Mouse (Mus musculus): Measurements from ENCODE around the gene 2010109A12Rik. TPM values are rescaled to one million over a fixed set of nuclear protein-coding genes. Genes with fewer than 3 reads are reported as not detected.

The 2010109A12Rik gene
- total RNA-seq, 2 experiments from 2014 or later: 0.66 TPM; not detected in 1

DNA sequence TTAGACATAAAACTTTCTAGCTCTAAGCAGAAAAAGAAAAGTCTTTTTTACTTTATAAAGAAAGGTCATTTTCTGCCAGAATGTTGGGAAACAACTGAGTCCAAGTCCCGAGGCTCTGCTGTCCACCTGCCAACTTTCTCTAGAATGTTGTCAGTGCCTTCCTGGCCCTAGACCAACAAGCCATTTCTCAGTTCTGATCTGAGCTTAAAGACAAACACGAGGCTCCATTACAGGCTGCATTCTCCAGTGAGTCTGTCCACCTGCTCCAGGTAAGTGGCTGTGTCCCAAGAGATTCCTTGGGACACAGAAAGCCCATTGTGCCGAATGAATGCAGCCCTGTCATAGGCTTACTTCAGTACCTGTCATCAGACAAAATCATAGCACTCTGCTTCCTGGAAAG, 15.3 kb downstream of the 2010109A12Rik start:
- intact Hi-C loops (cut with DNase I): no loop called here
- DNase-seq (ENCODE audit: low spot score in 2 of 2): no peak

DNA sequence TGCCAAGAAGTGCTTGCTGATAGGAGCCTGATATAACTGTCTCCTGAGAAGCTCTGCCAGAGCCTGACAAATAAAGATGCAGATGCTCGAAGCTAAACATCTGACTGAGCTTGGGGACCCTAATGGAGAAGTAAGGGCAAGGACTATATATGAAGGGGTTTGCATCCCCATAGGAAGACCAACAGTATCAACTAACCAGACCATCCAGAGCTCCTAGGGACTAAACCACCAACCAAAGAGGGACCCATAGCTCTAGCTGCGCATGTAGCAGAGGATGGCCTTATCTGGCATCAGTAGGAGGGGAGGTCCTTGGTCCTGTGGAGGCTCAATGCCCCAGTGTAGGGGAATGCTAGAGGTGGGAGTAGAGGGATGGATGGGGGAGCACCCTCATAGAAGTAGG, 18.2 kb downstream of the 2010109A12Rik start:
- no peak for DNase-seq (ENCODE audit: low spot score in 2 of 2)
- intact Hi-C loops (cut with DNase I): no loop called here

DNA sequence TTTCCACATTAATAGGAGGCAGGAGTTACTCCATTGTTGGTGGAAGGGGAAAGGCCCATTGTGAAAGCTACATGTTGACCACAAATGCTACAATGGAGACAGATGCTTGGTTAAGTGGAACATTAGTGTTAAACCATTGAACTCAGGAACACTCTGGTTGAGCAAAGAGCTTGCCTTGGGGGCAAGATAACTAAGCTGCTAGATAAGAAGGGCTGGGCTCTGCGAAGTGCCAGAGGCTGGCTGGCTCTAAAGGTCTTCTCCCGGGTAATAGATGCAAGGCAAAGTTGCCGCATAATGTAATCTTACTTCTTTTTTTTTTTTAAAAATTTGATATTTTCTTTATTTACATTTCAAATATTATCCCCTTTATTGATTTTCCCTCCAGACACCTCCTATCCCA, 20.8 kb downstream of the 2010109A12Rik start:
- intact Hi-C loops (cut with DNase I): no loop called here
- no peak for DNase-seq (ENCODE audit: low spot score in 2 of 2)

DNA sequence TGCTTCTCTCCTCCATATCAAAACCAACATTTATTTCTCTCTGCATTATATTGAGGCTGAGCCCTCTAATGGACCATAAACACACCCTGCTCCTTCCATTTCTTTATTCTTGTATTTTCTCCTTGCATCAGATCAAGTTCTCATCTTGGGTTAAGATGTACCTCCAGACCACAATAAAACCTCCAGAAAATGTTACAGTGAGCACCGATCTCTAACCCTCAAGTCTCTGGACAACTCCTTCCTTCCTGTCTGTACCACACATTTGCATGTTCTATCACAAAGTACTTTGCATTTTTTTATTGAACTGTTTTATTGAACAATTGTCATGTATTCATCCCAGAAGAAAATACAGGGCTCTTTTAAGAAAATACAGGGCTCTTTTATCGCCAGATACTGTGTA, 23.2 kb downstream of the 2010109A12Rik start:
- intact Hi-C loops (cut with DNase I): no loop called here
- DNase-seq (ENCODE audit: low spot score in 2 of 2): no peak

DNA sequence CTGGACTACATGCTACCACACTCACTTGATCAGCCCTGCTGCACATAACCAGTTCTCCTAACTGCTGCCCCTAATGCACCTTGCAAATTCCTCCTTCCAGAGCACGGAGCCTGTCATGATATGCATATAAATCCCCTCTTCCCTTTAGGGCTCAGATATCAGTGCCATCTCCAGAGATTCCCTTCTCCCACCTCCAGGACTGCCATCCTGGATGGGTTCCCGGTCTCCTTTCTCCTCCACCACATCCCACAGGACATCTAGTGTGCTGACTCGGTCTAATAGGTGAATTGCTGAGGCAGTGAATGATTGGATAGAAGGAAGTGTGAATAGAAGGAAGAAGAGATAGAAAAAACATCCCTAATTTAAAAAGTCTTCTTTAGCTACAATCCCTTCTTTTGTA, 25.4 kb downstream of the 2010109A12Rik start:
- DNase-seq (ENCODE audit: low spot score in 2 of 2): no peak
- intact Hi-C loops (cut with DNase I): no loop called here

DNA sequence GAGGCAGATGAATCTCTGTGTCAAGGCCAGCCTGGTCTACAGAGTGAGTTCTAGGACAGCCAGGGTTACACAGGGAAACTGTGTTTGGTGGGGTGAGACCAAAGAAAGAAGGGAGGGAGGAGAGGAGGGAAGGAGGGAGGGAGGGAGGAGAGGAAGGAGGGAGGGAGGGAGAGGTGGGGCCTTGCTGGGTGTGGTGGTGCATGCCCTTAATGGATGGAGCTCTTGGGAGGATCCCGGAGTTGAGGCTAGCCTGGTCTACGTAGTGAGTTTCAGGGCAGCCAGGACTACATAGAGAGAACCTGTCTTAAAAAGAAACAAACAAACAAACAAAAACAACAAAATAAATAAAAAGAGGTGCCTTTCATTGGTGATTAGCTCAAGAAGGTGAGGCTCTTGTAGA, 26.5 kb downstream of the 2010109A12Rik start:
- intact Hi-C loops (cut with DNase I): no loop called here
- no peak for DNase-seq (ENCODE audit: low spot score in 2 of 2)

DNA sequence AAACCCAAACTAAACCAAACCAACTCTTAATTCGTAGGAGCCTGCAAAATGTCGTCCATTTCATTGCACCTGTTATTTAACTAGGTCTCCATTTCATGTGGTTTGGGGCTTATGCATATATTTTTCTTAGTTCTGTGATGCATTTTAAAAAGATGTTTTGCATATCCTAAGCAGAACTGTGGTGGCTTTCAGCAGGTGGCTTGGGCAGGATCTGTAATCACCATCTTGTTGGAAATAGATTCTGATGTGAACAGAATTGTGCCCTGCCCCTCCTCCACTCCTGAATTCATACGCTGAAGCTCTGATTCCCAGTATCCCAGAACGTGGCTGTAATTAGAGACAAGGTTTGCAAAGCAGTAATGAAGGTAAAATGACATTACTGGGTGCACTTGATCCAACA, 27.8 kb downstream of the 2010109A12Rik start:
- intact Hi-C loops (cut with DNase I): no loop called here
- DNase-seq (ENCODE audit: low spot score in 2 of 2): no peak

DNA sequence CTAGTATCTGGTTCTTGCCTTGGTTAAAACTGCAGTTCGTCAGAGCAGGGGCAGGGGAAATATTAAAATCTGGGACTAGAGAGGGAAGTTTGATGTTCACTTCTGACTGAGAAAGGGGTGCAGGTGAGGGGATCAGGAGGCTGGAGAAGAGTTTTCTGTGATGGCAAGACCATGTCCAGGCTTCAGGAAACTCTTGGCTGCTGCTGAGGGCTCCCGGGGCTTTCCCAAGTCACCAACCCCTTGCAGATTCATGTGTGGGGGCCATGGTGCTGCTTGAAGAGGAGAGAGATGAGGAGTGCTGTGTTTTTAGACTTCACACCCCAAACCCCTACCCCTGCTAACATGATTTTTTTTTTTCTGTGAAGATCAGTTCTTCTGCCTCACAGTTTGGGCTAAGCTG, 28.3 kb downstream of the 2010109A12Rik start:
- no peak for DNase-seq (ENCODE audit: low spot score in 2 of 2)
- intact Hi-C loops (cut with DNase I): no loop called here

DNA sequence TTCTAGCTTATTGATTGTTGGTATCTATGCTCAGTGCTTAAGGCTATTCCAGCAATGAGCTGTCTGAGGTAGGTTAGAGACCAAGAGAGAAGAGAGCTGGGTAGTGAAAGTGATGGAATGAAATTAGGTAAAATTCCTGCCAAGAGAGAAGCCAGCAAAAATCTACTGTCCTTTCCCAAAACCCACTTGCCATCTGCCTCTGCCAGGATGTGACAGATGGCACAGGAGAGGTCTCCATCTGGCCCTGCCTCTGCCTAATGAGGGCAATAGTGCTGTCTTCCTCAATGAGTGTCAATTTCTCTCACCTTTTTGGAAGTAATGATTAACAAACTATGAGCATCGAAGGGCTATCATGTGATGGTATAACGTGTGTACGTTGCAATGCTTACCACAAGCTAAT, 29.6 kb downstream of the 2010109A12Rik start:
- peak in 1 of 2 experiments; percentile 22 for DNase-seq (ENCODE audit: low spot score in 2 of 2)
- intact Hi-C loops (cut with DNase I): no loop called here

DNA sequence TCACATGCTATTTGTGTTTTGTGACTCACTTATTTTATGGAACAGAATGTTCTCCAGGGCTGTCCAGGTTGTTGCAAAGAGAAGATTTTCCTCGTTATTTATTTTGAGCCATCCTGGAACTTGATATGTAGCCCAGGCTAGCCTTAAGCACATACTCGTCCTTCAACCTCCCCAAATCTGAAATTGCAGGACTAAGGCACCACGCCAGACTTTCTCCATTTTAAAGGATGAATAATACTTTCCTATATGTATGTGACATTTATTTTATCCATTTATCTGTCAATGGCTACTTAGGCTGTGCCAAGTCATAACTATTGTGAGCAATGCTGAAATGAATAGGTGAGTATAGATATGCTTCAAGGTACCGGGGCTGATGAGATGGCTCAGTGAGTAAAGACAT, 30.2 kb downstream of the 2010109A12Rik start:
- DNase-seq (ENCODE audit: low spot score in 2 of 2): no peak
- intact Hi-C loops (cut with DNase I): no loop called here

DNA sequence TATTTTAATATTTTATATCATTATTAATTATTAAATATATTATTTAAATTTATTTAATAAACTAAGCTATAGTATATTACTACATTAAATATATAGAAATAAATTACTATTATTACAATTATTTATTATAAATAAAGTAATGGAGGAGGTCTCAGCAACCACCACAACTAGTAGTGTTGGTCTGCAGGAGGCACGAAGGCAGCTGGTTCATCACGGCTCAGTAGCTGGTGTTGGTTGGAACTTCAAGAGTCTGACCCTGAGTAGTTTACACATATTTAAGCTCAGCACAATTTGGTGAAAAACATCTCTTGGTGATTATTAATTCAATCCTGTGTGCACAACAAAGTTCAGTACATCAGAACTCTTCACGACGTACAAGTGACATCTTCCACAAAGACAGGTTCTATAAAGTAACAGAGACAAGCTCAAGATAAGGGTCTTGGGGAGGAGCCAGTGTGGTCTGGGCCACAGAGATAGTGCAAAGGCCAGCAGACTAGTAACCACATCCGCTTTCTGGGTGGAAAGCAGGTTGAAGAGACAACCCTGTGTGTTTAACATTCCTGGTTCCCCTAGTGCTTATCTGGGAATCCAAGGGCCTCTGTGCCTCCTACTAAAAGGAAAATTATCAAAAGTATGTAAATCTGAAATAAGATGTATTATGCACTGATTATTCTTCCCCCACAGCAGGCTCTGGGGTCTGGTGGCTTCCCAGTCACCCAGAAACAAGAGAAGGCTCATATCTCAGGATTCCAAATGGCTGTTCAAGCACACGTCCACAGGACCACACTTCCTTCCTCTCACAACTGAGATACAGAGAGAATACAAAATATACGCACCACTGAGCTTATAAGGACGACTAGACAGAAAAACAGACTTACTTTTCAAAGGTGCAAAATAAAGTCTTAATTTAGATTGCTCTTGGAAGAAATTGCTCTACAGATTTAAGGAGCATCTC, 33.5 kb downstream of the 2010109A12Rik start:
- intact Hi-C loops (cut with DNase I): no loop called here

DNA sequence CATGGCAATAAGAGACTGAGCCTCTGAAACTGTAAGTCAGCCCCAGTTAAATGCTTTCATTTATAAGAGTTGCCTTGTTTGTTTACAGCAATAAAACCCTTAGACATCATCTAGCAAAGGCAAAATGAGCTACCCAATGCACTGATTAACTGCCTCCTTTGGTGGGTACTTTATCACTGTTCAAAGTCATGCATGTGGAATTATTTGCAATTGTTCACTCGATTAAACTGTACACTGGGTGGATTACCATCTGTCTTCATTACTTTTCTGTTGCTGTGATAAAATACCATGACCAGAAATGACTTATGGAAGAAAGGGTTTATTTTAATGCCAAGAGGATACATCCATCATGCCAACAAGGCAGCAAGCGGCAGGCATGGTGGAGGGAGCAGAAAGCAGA, 39.0 kb downstream of the 2010109A12Rik start:
- intact Hi-C loops (cut with DNase I): no loop called here
- no peak for DNase-seq (ENCODE audit: low spot score in 2 of 2)

More for the DNA sequence above, 33.5 kb downstream of the 2010109A12Rik start:
- DNase-seq (ENCODE audit: low spot score in 2 of 2): no peak

DNA sequence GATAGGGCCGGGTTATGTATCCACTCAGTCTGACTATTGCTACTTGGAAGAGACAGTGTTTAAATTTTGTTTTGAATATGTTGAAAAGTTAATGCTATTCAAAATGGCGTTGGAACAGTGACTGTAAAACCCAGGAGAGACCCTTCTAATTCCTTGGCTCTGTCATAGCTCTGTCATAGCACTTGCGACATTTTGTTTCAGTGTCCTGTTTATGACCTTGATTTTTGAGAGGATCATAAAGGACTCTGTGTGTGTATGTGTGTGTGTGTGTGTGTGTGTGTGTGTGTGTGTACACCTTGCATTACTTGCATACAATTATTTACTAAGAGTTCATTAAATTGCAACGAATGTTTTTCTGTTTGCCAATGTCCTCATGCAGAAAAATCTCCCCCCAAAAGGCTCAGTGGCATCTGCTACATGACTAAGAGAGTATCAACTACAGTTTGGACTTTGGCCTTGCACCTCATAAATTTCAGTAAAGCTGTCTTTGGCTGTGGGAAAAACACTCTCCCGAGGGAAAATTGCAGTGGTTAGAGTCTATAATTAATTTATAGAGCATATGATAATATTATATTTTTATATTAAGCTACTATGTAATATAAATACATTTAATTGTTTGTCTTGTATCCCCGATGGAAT, 43.7 kb downstream of the 2010109A12Rik start:
- intact Hi-C loops (cut with DNase I): no loop called here

DNA sequence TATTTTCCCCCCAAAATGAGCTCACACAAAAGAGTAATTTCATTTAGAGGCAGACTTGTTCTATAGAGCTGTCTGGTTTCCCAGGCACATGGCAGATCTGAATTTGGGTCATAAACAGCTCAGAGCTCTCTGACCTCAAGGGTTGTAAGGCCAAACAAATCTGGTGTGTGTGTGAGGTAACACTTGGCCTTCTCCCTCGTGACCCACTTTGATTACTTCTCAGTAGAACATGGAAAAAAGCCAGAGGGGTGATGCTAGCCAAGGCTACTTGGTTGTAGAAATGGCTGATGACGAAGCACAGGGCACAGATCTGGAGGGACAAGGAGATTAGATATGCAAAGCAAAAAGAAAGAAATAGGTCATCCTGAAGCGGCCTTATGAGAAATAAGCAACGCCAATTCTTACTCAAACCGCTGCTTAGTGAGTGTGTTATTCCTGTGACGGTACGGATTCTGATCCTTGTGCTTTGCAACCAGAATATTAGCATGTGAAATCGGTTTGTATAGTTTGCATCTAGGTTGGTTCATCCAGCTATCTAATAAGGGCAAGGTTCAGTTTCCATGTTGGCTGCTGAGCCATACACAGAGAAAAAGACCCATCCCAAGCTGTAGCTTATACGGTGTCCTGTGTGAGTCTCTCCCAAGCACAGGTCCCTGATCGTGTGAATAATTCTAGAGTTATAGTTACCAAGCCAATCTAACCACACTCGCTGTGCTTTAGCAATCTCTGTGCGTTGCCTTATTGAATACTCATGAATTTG, 44.9 kb downstream of the 2010109A12Rik start:
- intact Hi-C loops (cut with DNase I): no loop called here
- DNase-seq (ENCODE audit: low spot score in 2 of 2): no peak

More for the DNA sequence above, 43.7 kb downstream of the 2010109A12Rik start:
- no peak for DNase-seq (ENCODE audit: low spot score in 2 of 2)

DNA sequence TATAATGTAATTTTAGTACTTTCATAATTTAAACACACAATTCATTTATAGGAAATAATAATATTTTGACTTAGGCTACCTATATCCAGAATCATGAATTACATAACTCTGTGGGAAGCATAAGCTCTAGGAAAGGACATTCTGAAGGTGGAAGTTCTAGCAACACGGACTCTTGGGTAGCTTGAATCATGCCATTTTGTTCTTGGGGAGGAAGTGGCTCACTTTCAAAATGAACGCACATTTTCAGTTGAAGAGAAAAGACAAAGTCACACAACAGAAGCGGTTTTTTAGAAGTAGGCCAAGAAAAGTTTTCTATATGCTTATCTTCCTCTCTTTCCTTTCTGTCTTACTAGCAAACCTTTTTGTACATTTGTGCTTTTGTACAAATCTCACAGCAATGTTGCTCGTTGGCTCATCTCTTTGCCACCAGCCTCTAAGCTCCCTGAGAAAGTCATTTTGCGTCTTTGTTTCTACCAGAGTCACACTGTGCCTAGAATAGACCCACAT, 49.5 kb downstream of the 2010109A12Rik start:
- intact Hi-C loops (cut with DNase I): no loop called here

DNA sequence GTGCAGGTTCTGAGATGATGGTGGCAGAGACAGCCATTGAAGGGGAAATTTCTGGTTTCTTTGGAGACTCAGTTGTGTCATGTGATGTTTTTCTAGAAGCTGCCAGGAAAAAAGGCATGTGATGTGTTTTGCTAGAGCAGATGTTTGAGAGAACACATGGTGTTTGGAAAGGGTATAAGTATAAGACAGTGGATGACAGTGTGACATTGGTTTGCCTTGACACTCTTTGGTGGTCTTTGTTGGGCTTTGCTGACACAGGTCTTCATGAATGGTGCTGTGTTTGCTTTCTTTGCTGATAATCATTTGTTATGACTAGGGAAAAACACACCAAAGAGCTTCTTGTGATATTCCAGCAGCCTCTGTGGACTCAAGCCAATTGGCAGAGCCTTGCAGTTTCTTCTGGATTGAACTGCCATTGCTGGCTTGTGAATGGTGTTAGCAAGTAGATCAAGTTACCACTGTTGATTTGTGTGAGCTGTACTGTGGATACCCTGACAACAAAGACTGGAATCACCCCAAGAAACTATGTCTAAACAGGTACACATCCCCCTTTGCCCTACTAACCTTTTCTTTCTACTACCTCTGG, 50.6 kb downstream of the 2010109A12Rik start:
- no peak for DNase-seq (ENCODE audit: low spot score in 2 of 2)
- intact Hi-C loops (cut with DNase I): no loop called here

More for the DNA sequence above, 49.5 kb downstream of the 2010109A12Rik start:
- DNase-seq (ENCODE audit: low spot score in 2 of 2): no peak

DNA sequence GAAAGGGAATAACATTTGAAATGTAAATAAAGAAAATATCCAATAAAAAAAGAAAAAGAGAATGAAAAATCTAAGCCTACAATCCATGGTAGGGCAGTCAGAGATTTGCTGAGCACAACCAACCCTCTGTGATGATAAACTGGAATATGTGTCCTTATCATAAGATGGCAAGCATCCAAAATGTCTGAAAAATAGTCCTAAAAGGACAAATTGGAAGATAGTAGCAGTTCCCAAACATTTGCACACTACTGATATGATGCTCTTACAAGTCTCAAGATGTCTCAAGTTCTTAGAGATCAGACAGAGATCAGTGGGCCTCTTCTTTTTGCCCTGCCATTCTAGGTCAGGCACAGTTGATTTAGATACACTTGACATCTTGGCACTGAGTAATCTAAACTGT, 53.0 kb downstream of the 2010109A12Rik start:
- no peak for DNase-seq (ENCODE audit: low spot score in 2 of 2)

DNA sequence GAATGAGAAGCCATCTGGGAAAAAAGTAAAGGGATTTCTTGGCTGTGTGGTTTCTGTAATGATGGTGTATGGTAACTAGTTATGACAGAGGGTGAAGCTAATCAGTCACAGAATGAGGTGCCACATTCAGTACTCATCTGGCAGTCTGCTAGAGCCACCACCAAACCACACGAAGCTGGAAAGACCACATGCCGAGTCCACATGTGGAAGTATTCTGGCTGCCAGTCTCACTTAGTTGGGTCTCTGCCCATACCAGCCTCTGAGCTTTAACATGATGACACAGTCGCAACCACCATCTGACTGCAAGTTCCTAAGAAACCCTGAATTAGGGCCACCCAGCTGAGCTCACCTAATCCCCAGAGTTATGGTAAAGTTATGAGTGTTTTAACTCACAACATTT, 54.7 kb downstream of the 2010109A12Rik start:
- intact Hi-C loops (cut with DNase I): loop anchor here (10.0 kb wide), 2 partner anchors 166 to 586 kb away; partner anchors contain the start of genes Ccdc158 and Sept11
- DNase-seq (ENCODE audit: low spot score in 2 of 2): no peak

More for the DNA sequence above, 53.0 kb downstream of the 2010109A12Rik start:
- intact Hi-C loops (cut with DNase I): no loop called here

DNA sequence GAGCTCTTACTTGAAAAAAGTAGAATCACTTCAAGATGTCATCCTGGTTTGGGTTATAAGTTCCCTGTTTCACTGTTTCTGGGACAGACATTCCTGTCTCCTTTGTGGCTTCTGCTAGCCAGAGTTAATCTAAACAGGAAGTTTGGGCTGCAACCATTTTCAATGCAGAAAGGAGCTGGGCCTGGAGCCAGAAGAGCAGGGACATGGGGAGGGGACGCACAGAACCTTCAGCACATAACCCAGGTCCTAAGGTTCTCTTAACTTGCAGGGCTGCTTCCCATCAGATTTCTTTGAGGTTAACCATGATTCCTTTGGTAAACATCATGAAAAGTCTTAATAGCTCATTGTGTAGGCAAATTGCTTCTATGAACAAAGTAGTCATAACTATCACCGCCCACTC, 56.4 kb downstream of the 2010109A12Rik start:
- DNase-seq (ENCODE audit: low spot score in 2 of 2): no peak
- intact Hi-C loops (cut with DNase I): loop anchor here (10.0 kb wide), 2 partner anchors 168 to 588 kb away; partner anchors contain the start of genes Ccdc158 and Sept11
